Mouse (Mus musculus) midbrain, embryonic 15.5 days (tissue): ENCODE measurements around the gene Cemip. TPM values are rescaled to one million over a fixed set of nuclear protein-coding genes. Genes with fewer than 3 reads are reported as not detected.

Source experiments
- ATAC-seq: fragments of 200-750 bp; cut with Nextera tagmentation; replicated peaks from 2 replicates; pipeline ENCODE4 v1.8.0; 2017; ENCODE audit warnings: moderate TSS enrichment
- H3K27ac ChIP-seq: fragments of 300-500 bp; sonication (generic); 2 replicates; pipeline ENCODE4 v1.5.1; 2015; ENCODE audit warnings: mild to moderate bottlenecking, inconsistent platforms
- H3K27me3 ChIP-seq: fragments of 300-500 bp; sonication (generic); replicated peaks from 2 replicates; pipeline ENCODE4 v1.6.1; 2015; ENCODE audit warnings: inconsistent platforms
- H3K36me3 ChIP-seq: fragments of 300-500 bp; sonication (generic); replicated peaks from 2 replicates; pipeline ENCODE4 v1.6.1; 2015; ENCODE audit warnings: inconsistent platforms
- H3K4me1 ChIP-seq: fragments of 300-500 bp; sonication (generic); 2 replicates; pipeline ENCODE4 v1.6.1; 2015; ENCODE audit warnings: inconsistent platforms
- H3K4me2 ChIP-seq: fragments of 300-500 bp; sonication (generic); 2 replicates; pipeline ENCODE4 v1.6.1; 2015; ENCODE audit warnings: inconsistent platforms, mild to moderate bottlenecking, moderate library complexity
- H3K4me3 ChIP-seq: fragments of 300-500 bp; sonication (generic); 2 replicates; pipeline ENCODE4 v1.5.1; 2015; ENCODE audit warnings: mild to moderate bottlenecking, inconsistent platforms
- H3K9ac ChIP-seq: fragments of 300-500 bp; sonication (generic); 2 replicates; pipeline ENCODE4 v1.6.1; 2015; ENCODE audit warnings: mild to moderate bottlenecking, inconsistent platforms
- H3K9me3 ChIP-seq: fragments of 300-500 bp; sonication (generic); 2 replicates; pipeline ENCODE4 v1.6.1; 2016; ENCODE audit warnings: inconsistent platforms
- WGBS: fragments of 180-500 bp; shearing (Covaris S2); methylation state at CpG from one replicate; pipeline ENCODE4 v1.1.7; 2015; ENCODE audit warnings: mixed read lengths; 5-methylcytosine and 5-hydroxymethylcytosine counted together
- polyA plus RNA-seq: library from polyadenylated mRNA; unstranded; fragments of >200 nt; fragmentation: Nextera tagmentation; extraction: Ambion mirVana; gene quantifications from 2 replicates; pipeline ENCODE4 v1.2.1, GENCODE M21; 2015

Gene Cemip
- polyA plus RNA-seq, 1 experiment from 2014 or later: 0.50 TPM

DNA sequence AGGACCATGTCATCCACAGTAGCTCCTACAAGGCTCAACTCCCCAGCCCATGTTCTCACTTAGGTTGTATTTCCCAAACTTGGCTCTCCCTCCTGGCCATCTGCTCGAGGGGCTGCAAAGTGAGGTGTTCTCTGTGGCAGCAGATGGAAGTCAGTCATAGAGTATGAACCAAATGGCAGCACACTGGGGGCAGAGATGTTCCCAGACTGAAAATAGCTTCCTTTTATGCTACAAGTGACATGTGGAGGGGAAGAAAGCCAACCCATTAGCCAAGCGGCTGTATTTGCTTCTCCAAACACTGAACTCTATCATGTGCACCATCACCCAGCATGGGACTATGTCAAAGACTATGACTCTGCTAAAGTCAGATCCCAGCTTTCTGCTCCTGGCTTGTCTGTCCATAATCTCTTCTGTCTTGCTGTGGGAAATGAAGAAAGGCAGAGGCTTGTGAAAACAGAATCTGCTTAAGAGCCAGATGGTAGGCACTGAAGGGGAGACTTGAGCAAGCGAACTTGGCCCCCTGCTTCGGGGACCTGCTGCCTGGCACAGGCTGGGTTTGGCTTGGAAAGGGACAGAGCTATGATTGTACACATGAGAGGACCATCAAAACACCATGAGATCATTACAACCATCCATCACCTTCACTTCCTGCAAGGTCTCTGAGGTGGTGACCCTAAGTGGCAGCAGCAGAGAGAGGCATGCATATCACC is 41.6 kb downstream of the Cemip start:
- Histone ChIP-seq H3K27me3 (no peaks in the 10 kb centered on the region), H3K4me2 (no peak overlapping the region), H3K9ac (no peak overlapping the region), H3K4me3 (no peak overlapping the region), H3K9me3 (no peaks in the 10 kb centered on the region), H3K36me3 (no peaks in the 10 kb centered on the region), H3K4me1 (no peaks in the 10 kb centered on the region), H3K27ac (no peak overlapping the region)
- ATAC-seq: no peak
- 81% methylated on average over 4 of the region's 4 CpGs for WGBS

DNA sequence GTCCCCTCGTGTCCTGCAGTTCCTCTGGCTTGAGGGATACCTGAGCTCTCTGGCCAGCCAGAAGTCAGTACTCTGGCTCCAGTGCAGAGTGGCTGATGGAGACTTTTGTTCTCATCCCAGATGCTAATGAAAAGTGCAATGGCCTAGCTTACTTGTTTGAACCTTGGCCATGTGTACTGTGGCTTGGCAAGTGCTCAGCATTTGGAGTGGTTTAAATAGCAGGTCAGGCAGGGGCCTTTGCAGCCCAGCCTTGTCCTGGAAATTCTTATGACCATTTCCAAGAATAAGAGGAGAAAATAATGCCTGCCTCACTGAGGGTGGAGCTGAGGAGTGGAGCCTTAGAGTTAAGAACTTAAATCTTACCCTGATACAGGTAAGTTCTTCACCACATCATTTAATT is 43.6 kb downstream of the Cemip start:
- Histone ChIP-seq H3K27me3 (no peaks in the 10 kb centered on the region), H3K27ac (no peak overlapping the region), H3K4me3 (no peak overlapping the region), H3K4me1 (no peaks in the 10 kb centered on the region), H3K36me3 (no peaks in the 10 kb centered on the region), H3K4me2 (no peak overlapping the region), H3K9me3 (no peaks in the 10 kb centered on the region), H3K9ac (no peak overlapping the region)
- ATAC-seq: no peak
- WGBS: 81% methylated on average over 1 of the region's 1 CpGs

DNA sequence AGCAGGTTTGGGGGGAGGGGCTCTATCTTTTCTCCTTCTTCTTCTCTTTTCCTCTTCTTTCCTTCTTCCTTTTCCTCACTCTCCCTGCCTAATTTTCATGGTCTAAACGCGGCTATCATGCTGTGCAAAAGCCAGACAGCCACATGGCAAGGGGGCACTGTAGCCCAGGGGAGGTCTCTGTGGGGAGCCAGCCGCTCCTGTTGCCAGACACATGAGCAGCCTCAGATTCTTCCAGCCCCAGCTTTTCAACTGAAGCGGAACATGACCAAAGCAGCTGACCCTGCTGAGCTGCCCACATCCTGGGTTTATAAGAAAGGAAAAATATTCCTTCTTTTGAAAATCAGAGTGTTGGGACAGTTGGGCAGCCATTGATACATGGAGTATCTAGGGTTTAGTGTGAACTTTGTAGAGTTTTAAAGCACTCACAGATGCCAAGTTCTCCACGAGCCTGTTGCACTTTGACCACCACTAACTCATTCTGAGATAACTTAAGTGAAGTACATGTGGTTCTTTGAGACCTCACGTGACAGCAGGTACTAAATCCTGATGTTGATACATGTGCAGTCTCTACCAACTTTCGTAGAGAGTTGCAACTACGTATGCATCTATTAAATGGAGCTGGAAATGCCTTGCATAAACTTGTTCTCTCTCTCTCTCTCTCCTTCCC is 46.3 kb downstream of the Cemip start:
- Histone ChIP-seq H3K27ac (no peak overlapping the region), H3K4me1 (no peaks in the 10 kb centered on the region), H3K9ac (no peak overlapping the region), H3K9me3 (no peaks in the 10 kb centered on the region), H3K36me3 (no peaks in the 10 kb centered on the region), H3K4me2 (no peak overlapping the region), H3K4me3 (no peak overlapping the region), H3K27me3 (no peaks in the 10 kb centered on the region)
- whole genome bisulfite sequencing: 64% methylated on average over 8 of the region's 8 CpGs
- ATAC-seq: no peak

DNA sequence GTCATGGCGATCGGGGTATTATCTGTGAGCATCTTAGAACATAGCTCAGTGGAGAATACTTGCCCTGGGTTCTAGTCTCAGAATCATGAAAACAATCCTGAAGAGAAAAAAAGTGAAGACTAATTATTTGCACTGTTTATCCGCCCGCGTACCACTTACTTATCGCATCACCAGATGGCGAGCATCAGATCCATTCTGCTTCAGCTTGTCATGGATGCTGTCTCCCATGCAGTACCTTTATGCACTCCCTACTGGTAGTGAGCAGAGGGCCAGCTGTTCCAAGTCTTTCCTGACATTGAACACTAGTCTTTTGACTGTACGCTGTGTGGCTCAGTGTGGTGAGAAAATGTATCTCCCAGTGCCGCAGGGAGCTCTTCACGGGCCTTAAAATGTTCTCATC is 47.7 kb downstream of the Cemip start:
- H3K9ac ChIP-seq: no peak overlapping the region
- H3K9me3 ChIP-seq: no peaks in the 10 kb centered on the region
- no peak overlapping the region for H3K27ac ChIP-seq
- H3K36me3 ChIP-seq: no peaks in the 10 kb centered on the region
- no peak overlapping the region for H3K4me2 ChIP-seq
- 96% methylated on average over 10 of the region's 10 CpGs for WGBS
- no peak for ATAC-seq
- no peak overlapping the region for H3K4me3 ChIP-seq
- H3K4me1 ChIP-seq: no peaks in the 10 kb centered on the region
- H3K27me3 ChIP-seq: no peaks in the 10 kb centered on the region

DNA sequence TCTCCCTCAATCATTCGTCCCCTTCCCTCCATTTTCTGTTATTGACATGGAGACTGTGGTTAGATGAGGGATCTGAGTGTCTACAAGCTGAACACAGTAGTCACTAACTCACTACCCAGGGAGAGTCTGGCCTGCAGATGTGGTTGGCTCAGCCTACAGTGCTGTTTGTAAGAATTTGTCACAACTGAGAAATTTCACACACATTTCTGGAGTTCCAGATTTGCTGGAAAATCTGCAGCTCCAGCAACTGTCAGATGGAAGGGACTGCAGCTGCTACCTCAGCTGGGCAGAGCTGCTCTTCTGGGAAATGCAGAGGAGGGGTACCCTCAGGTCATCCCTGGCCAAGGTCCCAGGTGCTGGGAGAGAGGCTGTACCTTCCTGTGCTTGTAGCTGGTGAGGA is 53.5 kb downstream of the Cemip start:
- no peak overlapping the region for H3K27ac ChIP-seq
- H3K9ac ChIP-seq: no peak overlapping the region
- H3K4me3 ChIP-seq: no peak overlapping the region
- no peaks in the 10 kb centered on the region for H3K4me1 ChIP-seq
- H3K27me3 ChIP-seq: no peaks in the 10 kb centered on the region
- WGBS: 97% methylated on average over 1 of the region's 1 CpGs
- no peak overlapping the region for H3K4me2 ChIP-seq
- no peaks in the 10 kb centered on the region for H3K9me3 ChIP-seq
- ATAC-seq: no peak
- H3K36me3 ChIP-seq: no peaks in the 10 kb centered on the region

DNA sequence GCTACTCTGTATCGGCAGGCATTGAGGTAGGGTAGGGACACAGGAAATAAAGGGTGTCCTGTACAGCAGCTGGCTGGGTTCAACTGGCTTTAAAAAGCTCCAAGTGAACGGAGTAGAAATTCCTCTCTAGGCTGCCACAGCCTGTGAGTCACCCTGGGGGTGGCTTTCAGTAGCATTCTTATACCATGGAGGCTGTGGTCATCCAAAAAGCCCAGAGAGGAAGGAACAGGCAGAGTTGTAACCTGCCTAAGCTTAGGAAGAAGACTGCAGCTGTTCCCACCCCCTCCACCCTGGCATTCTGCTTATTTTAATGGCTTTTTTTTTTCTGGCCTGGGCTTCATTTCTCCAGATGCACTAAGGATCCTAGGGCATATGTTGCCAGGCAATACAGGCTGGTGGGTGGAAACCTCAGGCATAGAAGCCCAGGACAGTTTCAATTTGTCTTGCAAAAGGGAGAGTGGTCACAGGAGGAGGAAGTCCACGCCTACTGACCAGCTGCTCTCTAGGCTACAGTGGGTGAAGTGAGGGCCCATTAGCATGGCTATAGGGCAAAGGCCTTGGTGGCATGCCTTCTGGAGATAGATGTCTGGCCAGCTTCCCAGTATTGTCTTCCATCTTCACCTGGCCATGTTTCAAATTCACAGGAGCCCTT is 57.1 kb downstream of the Cemip start:
- no peak for ATAC-seq
- Histone ChIP-seq H3K4me2 (no peak overlapping the region), H3K27me3 (no peaks in the 10 kb centered on the region), H3K4me1 (no peaks in the 10 kb centered on the region), H3K9me3 (no peaks in the 10 kb centered on the region), H3K9ac (no peak overlapping the region), H3K4me3 (no peak overlapping the region), H3K27ac (no peak overlapping the region), H3K36me3 (no peaks in the 10 kb centered on the region)
- WGBS: 66% methylated on average over 3 of the region's 3 CpGs

DNA sequence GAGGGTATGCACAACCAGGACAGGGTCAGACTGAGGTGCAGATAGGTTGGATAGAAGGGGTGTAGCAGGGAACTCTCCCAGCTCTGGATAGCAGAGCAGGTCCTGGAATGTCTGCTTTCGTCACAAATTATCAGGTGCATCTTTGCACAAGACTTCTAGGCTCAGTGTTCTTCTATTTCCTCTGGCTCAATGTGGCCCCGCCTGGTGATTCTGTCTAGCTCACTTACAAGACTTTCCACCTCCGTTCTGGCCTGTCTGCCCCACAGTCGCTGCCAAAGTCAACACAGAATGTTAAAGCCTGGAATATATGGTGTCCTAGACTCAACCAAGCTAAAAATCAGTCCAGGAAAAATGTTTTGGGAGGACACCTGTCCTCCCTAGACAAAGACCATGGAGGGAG is 57.9 kb downstream of the Cemip start:
- H3K36me3 ChIP-seq: no peaks in the 10 kb centered on the region
- ATAC-seq: no peak
- H3K9ac ChIP-seq: no peak overlapping the region
- no peak overlapping the region for H3K4me2 ChIP-seq
- no peaks in the 10 kb centered on the region for H3K4me1 ChIP-seq
- no peak overlapping the region for H3K4me3 ChIP-seq
- no peak overlapping the region for H3K27ac ChIP-seq
- H3K9me3 ChIP-seq: no peaks in the 10 kb centered on the region
- no peaks in the 10 kb centered on the region for H3K27me3 ChIP-seq
- 89% methylated on average over 4 of the region's 4 CpGs for WGBS

DNA sequence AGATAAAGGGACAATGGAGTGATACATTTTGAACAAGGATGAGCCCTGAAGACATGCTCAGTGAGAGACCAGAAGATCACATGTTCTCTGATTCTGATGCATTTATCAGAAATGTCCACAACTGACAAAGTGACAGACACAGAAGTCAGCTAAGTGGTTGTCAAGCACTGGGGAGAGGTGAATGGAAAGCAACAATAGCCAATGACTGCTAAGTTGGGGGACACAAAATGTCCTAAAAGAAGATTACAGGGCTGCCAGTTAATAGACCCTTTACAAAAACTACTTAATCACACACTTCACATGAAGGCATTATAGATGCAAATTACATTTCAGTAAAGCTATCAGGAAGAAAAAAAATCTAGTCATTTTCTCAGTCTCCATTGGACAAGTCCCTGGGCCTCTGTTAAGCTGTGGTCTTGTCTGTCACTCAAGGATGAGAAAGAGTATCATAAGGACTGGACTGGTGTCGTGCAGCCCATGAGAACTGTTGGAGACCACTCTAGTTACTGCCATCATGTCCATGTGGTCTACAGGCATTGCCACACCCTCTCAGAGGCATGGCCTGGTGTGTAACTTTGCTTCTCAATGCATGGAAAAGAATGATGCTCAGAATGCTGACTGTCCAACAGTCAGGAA is 59.2 kb downstream of the Cemip start:
- 56% methylated on average over 1 of the region's 1 CpGs for WGBS
- no peak for ATAC-seq

DNA sequence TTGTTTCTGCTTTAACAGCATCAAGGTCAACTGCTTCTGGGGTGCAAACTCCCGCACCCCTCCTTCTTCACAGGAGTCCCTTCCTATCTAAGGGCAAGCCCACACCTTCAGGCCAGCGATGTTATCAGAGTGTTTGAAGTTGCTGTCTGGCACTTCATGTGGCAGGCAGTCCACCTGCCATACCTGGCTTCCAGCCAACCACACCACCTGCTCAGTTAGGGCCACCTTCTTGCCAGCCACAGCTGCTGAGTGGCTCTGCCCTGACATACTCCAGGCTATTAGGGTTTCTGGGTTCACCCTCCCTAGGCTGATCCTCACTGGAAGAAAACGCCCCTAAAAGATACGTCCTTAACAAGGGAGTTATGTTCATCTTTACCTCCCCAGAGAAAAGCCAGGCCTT is 60.2 kb downstream of the Cemip start:
- H3K4me1 ChIP-seq: no peaks in the 10 kb centered on the region
- no peak overlapping the region for H3K4me2 ChIP-seq
- H3K36me3 ChIP-seq: no peaks in the 10 kb centered on the region
- H3K4me3 ChIP-seq: no peak overlapping the region
- H3K27ac ChIP-seq: no peak overlapping the region
- H3K9me3 ChIP-seq: no peaks in the 10 kb centered on the region
- no peaks in the 10 kb centered on the region for H3K27me3 ChIP-seq
- ATAC-seq: no peak
- H3K9ac ChIP-seq: no peak overlapping the region
- WGBS: 89% methylated on average over 4 of the region's 4 CpGs

More for the DNA sequence above, 59.2 kb downstream of the Cemip start:
- Histone ChIP-seq H3K27me3 (no peaks in the 10 kb centered on the region), H3K9ac (no peak overlapping the region), H3K4me2 (no peak overlapping the region), H3K36me3 (no peaks in the 10 kb centered on the region), H3K4me3 (no peak overlapping the region), H3K27ac (no peak overlapping the region), H3K9me3 (no peaks in the 10 kb centered on the region), H3K4me1 (no peaks in the 10 kb centered on the region)

DNA sequence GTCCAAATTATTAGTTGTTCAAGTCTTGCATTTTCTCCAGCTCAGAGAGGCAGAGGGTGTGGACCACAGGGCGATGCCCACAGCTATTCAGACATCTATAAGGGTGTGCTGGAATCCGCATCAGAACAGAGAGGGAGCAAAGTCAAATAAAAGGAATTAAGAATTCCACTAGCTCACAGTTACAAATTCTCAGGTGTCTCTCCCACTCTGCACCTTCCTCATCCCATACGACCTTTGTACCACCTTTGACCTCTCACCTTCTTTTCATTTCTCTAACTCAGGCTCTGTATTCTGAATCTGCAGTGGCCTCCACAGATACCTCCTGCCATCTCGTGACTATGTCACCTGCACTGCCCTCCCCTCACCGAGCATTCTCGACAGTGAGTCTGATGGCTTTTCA is 62.8 kb downstream of the Cemip start:
- no peak for ATAC-seq
- WGBS: 77% methylated on average over 6 of the region's 6 CpGs

DNA sequence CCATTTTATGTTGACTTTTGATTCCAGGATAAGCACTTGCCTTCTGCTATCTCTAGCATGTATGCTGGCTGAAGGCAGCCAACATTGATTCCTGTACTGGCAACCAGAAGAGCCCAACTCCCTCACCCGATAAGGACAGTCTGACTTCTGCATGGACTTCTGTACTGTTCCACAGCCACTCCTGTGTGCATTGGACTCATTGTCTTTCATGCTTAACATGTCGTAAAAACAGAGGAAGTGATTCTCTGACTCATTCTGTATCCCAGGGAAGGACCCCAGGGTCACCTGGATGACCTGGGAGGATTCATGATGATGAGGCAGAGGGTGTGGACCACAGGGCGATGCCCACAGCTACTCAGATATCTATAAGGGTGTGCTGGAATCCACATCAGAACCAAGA is 63.8 kb downstream of the Cemip start:
- no peak for ATAC-seq
- H3K9me3 ChIP-seq: no peaks in the 10 kb centered on the region
- no peak overlapping the region for H3K9ac ChIP-seq
- no peaks in the 10 kb centered on the region for H3K4me1 ChIP-seq
- H3K4me2 ChIP-seq: no peak overlapping the region
- H3K27me3 ChIP-seq: no peaks in the 10 kb centered on the region
- 88% methylated on average over 3 of the region's 3 CpGs for WGBS
- no peak overlapping the region for H3K27ac ChIP-seq
- no peak overlapping the region for H3K4me3 ChIP-seq
- H3K36me3 ChIP-seq: no peaks in the 10 kb centered on the region

More for the DNA sequence above, 62.8 kb downstream of the Cemip start:
- no peak overlapping the region for H3K27ac ChIP-seq
- no peak overlapping the region for H3K4me2 ChIP-seq
- H3K27me3 ChIP-seq: no peaks in the 10 kb centered on the region
- no peak overlapping the region for H3K4me3 ChIP-seq
- H3K4me1 ChIP-seq: no peaks in the 10 kb centered on the region
- no peaks in the 10 kb centered on the region for H3K9me3 ChIP-seq
- no peaks in the 10 kb centered on the region for H3K36me3 ChIP-seq
- H3K9ac ChIP-seq: no peak overlapping the region

DNA sequence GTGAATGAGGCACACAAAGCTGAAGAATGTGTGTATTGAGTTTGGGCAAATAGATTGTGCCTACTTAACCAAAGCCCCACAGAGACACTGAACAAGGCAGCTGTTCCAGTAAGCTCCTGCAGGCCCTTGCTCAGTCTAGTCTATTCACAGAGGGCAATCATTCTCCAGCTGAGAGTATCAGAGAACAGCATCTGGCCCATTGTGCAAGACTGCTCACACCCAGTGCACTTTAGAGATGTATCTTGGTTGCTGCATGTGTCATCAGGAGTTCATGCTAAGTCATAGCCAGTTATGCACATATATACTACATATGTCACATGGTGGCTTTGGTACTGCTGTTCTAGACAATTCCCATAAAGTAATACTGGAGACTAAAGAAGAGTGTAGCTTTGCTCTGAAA is 66.9 kb downstream of the Cemip start:
- no peak for ATAC-seq
- Histone ChIP-seq H3K27me3 (no peaks in the 10 kb centered on the region), H3K9ac (no peak overlapping the region), H3K4me1 (no peaks in the 10 kb centered on the region), H3K4me3 (no peak overlapping the region), H3K27ac (no peak overlapping the region), H3K4me2 (no peak overlapping the region), H3K36me3 (no peaks in the 10 kb centered on the region), H3K9me3 (no peaks in the 10 kb centered on the region)
